Mouse (Mus musculus): ENCODE measurements at regions not wholly inside any gene's neighbourhood (a gene's known extent, or its start where the extent isn't known, plus 50 kb on each side); places are given as distances from the start of the nearest gene placed in this dataset.
"Not testable (repeated sequence)": the region's sequence is repeated elsewhere in the genome, so short reads cannot be mapped to it uniquely, and the experiment has no call there.

- DNase-seq (ENCODE audit: low spot score in 2 of 2) = no peak
Measured at GRCm38 (mm10) chr13:69129056-69129620, 129.8 kb upstream of the Adcy2 start.

- DNase-seq (ENCODE audit: low spot score in 2 of 2) = no peak
Measured at GRCm38 (mm10) chr13:69127522-69127921, 128.2 kb upstream of the Adcy2 start.

DNA sequence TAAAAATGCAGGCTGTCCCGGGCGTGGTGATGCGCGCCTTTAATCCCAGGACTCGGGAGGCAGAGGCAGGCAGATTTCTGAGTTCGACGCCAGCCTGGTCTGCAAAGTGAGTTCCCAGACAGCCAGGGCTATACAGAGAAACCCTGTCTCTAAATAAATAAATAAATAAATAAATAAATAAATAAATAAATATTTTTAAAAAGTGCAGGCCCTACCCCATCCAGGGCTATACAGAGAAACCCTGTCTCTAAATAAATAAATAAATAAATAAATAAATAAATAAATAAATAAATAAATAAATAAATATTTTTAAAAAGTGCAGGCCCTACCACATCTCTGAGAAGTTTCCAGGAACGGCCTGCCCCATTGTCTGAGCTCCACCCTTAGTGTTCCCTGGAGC lies 119.4 kb upstream of the Adcy2 start:
- DNase-seq (ENCODE audit: low spot score in 2 of 2) = not testable (repeated sequence)

DNA sequence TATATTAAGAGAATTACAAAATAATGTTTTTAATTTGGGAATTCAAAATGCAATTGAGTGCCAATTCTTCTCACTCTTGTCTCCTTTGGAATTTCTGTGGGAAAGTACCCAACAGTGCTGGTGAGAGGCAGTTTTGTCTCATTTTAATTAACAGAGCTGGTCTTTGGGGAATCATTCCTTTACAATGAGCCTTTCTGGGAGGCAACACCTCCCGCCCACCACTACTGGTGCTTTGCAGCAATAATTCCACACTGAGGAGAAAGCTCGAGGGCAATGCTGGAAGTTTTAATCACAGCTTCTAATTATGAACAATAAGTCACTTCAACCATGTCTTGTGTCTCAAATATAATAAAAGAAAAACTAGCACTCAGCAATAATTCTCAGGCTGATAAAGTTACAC lies 109.8 kb upstream of the Adcy2 start:
- peak; percentile 22 to 29 for DNase-seq (ENCODE audit: low spot score in 2 of 2)

- DNase-seq (ENCODE audit: low spot score in 2 of 2) = peak; percentile 76 to 78
Measured at GRCm38 (mm10) chr13:69086613-69087012, 87.3 kb upstream of the Adcy2 start.

GRCm38 (mm10) chr13:69070336-69070735 lies 71.0 kb upstream of the Adcy2 start:
- no peak for DNase-seq (ENCODE audit: low spot score in 2 of 2)

GRCm38 (mm10) chr13:69069817-69070216 lies 70.5 kb upstream of the Adcy2 start:
- DNase-seq (ENCODE audit: low spot score in 2 of 2) = no peak

- DNase-seq (ENCODE audit: low spot score in 2 of 2) = no peak
Measured at GRCm38 (mm10) chr13:69066636-69067035, 67.3 kb upstream of the Adcy2 start.

- no peak for DNase-seq (ENCODE audit: low spot score in 2 of 2)
Measured at GRCm38 (mm10) chr13:69065285-69065684, 65.9 kb upstream of the Adcy2 start.

- DNase-seq (ENCODE audit: low spot score in 2 of 2) = no peak
Measured at GRCm38 (mm10) chr13:69062692-69063233, 63.4 kb upstream of the Adcy2 start.

- no peak for DNase-seq (ENCODE audit: low spot score in 2 of 2)
Measured at GRCm38 (mm10) chr13:69061436-69061835, 62.1 kb upstream of the Adcy2 start.
